Mouse (Mus musculus) stomach, postnatal 0 days (tissue): ENCODE measurements at regions not wholly inside any gene's neighbourhood (a gene's known extent, or its start where the extent isn't known, plus 50 kb on each side); places are given as distances from the start of the nearest gene placed in this dataset.

Experiments used
- CTCF ChIP-seq: IDR thresholded peaks from 2 replicates; pipeline ENCODE4 v1.5.1; 2016; ENCODE audit warnings: antibody characterized with exemption, low read depth, mild to moderate bottlenecking, moderate library complexity
- EP300 ChIP-seq: optimal IDR thresholded peaks from 2 replicates; pipeline ENCODE3; 2016; ENCODE audit warnings: antibody characterized with exemption

DNA sequence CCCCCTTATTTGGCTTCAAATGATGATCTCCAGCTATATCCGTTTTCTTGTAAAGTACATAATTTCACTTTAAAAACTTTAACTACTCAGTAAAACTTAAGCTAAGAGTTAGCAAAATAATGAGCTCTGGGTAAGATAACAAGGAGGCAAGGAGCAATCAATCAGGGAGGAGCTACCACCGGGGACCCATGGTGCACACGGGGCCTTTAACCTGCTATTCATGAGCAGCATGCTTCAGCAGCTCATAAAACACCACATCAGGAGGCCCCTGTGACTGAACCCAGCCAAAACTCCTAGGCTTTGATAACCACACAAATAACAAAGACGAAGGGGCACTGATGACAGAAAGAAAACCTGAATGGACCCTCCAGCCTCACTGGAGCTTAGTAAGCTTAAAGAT, 202.1 kb downstream of the Rpl36a-ps1 start:
- no peak for TF ChIP-seq EP300
- no peak for TF ChIP-seq CTCF
